Comparison of ENCODE assay signal across 23 mouse cellular contexts in genomic region chr4:124616636-124617035, GRCm38 (mm10). TPM values are rescaled to one million over a fixed set of nuclear protein-coding genes. Genes with fewer than 3 reads are reported as not detected.
"Had no signal": no experiment of that assay in that cellular context is flagged by ENCODE, and none has a peak within 500 bp of the region (broad histone marks: within the 10 kb centered on the region; RNA-seq: fewer than 3 reads in every experiment).

No protein-coding gene starts in this region.

- H3K4me1 ChIP-seq: intestine, embryonic 15.5 days had no signal

- H3K4me3 ChIP-seq: intestine, embryonic 15.5 days; layer of hippocampus, adult 2 months; limb, embryonic 10.5 days; limb, embryonic 13.5 days; liver, embryonic 12.5 days; liver, embryonic 15.5 days; lung, embryonic 15.5 days; myocyte; stomach, embryonic 15.5 days had no signal

- H3K9ac ChIP-seq: intestine, embryonic 15.5 days; limb, embryonic 13.5 days; liver, embryonic 12.5 days; liver, embryonic 15.5 days; lung, embryonic 15.5 days; stomach, embryonic 15.5 days had no signal

- H3K4me2 ChIP-seq: intestine, embryonic 15.5 days; liver, embryonic 12.5 days; liver, embryonic 15.5 days; lung, embryonic 15.5 days; stomach, embryonic 15.5 days had no signal

- H3K9me3 ChIP-seq: intestine, embryonic 15.5 days; limb, embryonic 10.5 days; limb, embryonic 13.5 days; liver, embryonic 12.5 days; liver, embryonic 15.5 days; lung, embryonic 15.5 days; stomach, embryonic 15.5 days had no signal

- H3K36me3 ChIP-seq: intestine, embryonic 15.5 days; limb, embryonic 10.5 days; limb, embryonic 13.5 days; liver, embryonic 12.5 days; liver, embryonic 15.5 days; lung, embryonic 15.5 days; stomach, embryonic 15.5 days had no signal

- ATAC-seq: intestine, embryonic 15.5 days; liver, embryonic 12.5 days had no signal

- H3K27ac ChIP-seq: intestine, embryonic 15.5 days; limb, embryonic 10.5 days; limb, embryonic 13.5 days; liver, embryonic 12.5 days; liver, embryonic 15.5 days; lung, embryonic 15.5 days; stomach, embryonic 15.5 days had no signal

- H3K27me3 ChIP-seq: lung, embryonic 15.5 days had no signal

- DNase-seq: kidney, adult 11 months; kidney, adult 8-10 months; kidney, postnatal 14 days; layer of hippocampus, adult 9-11 months; liver; lung, adult 18-20 months; lung, postnatal 10 days; lung, postnatal 36 days; retina, postnatal 1 day; right cerebral cortex, postnatal 25 days; spleen, adult 18-20 months; thymus, postnatal 25 days had no signal

RNA-seq across cellular contexts. Expression of gene 3100002H09Rik, which starts 6.0 kb away (rescaled TPM):
- polyA plus RNA-seq: intestine, embryonic 15.5 days; large intestine, adult 2 months; limb, embryonic 10.5 days; liver, embryonic 12.5 days; liver, embryonic 15.5 days; lung, embryonic 15.5 days; myocyte; stomach, embryonic 15.5 days; thymus, postnatal 0 days had no signal

RNA-seq across cellular contexts. Expression of gene Pou3f1, which starts 40.0 kb away (rescaled TPM):
- polyA plus RNA-seq: liver, embryonic 15.5 days had no signal
